ENCODE assay signal across 23 mouse cellular contexts in the genomic region with DNA sequence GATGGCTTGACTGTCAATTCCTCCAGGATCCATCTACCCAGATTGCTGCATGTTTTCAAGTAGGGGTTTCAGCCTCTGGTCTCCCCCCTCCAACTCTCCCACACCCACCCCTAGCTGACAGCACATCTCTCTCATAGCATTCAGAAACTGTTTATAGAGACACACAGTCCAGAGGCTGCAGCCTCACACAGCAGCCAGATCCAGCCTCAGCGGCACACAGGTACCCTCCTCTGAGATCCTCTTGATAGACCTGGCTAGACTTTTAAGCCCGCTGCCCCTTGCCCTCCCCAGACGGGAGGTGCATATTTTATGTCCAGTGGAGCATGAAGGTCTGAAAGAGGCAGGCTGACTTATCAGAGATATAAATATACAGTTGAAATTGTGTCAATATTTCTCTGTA.
A peak's percentile ranks its signal among the peaks of the same experiment; 100 is the strongest.
DNase-seq lines count a peak whose midpoint lies in the region; ATAC-seq lines count a peak whose summit lies in the region.
"Had no signal": no experiment of that assay in that cellular context is flagged by ENCODE, and none has a peak within 500 bp of the region (broad histone marks: within the 10 kb centered on the region; RNA-seq: fewer than 3 reads in every experiment).

No protein-coding gene starts in this region.

- H3K4me3 ChIP-seq in midbrain, embryonic 13.5 days (replicated peaks) = no peak overlapping the region
- no peak overlapping the region for H3K4me3 ChIP-seq in midbrain, embryonic 10.5 days
- no peak overlapping the region for H3K4me3 ChIP-seq in kidney, embryonic 16.5 days (ENCODE audit: low read length)
- no peak overlapping the region for H3K4me3 ChIP-seq in midbrain, embryonic 16.5 days (ENCODE audit: low read depth, low read length)
- H3K4me3 ChIP-seq: forebrain, embryonic 13.5 days; limb, embryonic 10.5 days; liver, embryonic 15.5 days; lung, embryonic 15.5 days; megakaryocyte, embryonic 14.5 days; neural tube, embryonic 12.5 days had no signal

- 26% methylated on average over 3 of the region's 3 CpGs for WGBS in midbrain, embryonic 13.5 days
- 52% methylated on average over 3 of the region's 3 CpGs for WGBS in midbrain, embryonic 10.5 days
- 27% methylated on average over 3 of the region's 3 CpGs for WGBS in kidney, embryonic 16.5 days
- 18% methylated on average over 3 of the region's 3 CpGs for WGBS in midbrain, embryonic 16.5 days

- H3K9ac ChIP-seq in midbrain, embryonic 13.5 days (replicated peaks) = no peak overlapping the region
- no peak overlapping the region for H3K9ac ChIP-seq in kidney, embryonic 16.5 days (replicated peaks; ENCODE audit: low read length)
- H3K9ac ChIP-seq in midbrain, embryonic 16.5 days (ENCODE audit: low read depth, low read length) = 0 out of 2 replicates have a peak overlapping the region, but pooled peaks have one; percentile 23
- H3K9ac ChIP-seq: forebrain, embryonic 13.5 days; liver, embryonic 15.5 days; lung, embryonic 15.5 days; neural tube, embryonic 12.5 days had no signal

- H3K9me3 ChIP-seq in midbrain, embryonic 13.5 days = no peaks in the 10 kb centered on the region
- H3K9me3 ChIP-seq in midbrain, embryonic 10.5 days (replicated peaks) = no peaks in the 10 kb centered on the region
- no peaks in the 10 kb centered on the region for H3K9me3 ChIP-seq in kidney, embryonic 16.5 days (ENCODE audit: low read length)
- H3K9me3 ChIP-seq in midbrain, embryonic 16.5 days (replicated peaks; ENCODE audit: control insufficient read depth, low read length, poor library complexity, severe bottlenecking) = no peaks in the 10 kb centered on the region
- H3K9me3 ChIP-seq: forebrain, embryonic 13.5 days; limb, embryonic 10.5 days; liver, embryonic 15.5 days; lung, embryonic 15.5 days; megakaryocyte, embryonic 14.5 days; neural tube, embryonic 12.5 days had no signal

- H3K4me1 ChIP-seq in midbrain, embryonic 13.5 days (replicated peaks) = peaks cover 58% of the 10 kb centered on the region
- H3K4me1 ChIP-seq in midbrain, embryonic 10.5 days = peaks cover 59% of the 10 kb centered on the region
- H3K4me1 ChIP-seq in kidney, embryonic 16.5 days (ENCODE audit: insufficient read depth, low read length) = peaks cover 12% of the 10 kb centered on the region
- H3K4me1 ChIP-seq in midbrain, embryonic 16.5 days (ENCODE audit: control insufficient read depth, insufficient read depth, low read length) = peaks cover 45% of the 10 kb centered on the region
- H3K4me1 ChIP-seq: liver, embryonic 15.5 days; lung, embryonic 15.5 days; megakaryocyte, embryonic 14.5 days had no signal

- peaks cover 4% of the 10 kb centered on the region; the same call in 1 of the 2 replicates for H3K27me3 ChIP-seq in midbrain, embryonic 13.5 days
- peaks cover 55% of the 10 kb centered on the region for H3K27me3 ChIP-seq in midbrain, embryonic 10.5 days (ENCODE audit: low read depth, poor library complexity, severe bottlenecking)
- H3K27me3 ChIP-seq in kidney, embryonic 16.5 days (ENCODE audit: insufficient read depth, low read length) = no peaks in the 10 kb centered on the region
- no peaks in the 10 kb centered on the region for H3K27me3 ChIP-seq in midbrain, embryonic 16.5 days (ENCODE audit: control insufficient read depth, insufficient read depth, low read depth, low read length)
- H3K27me3 ChIP-seq: forebrain, embryonic 13.5 days; liver, embryonic 15.5 days; lung, embryonic 15.5 days; megakaryocyte, embryonic 14.5 days; neural tube, embryonic 12.5 days had no signal

- H3K36me3 ChIP-seq in midbrain, embryonic 13.5 days = no peaks in the 10 kb centered on the region
- no peaks in the 10 kb centered on the region for H3K36me3 ChIP-seq in midbrain, embryonic 10.5 days
- H3K36me3 ChIP-seq in kidney, embryonic 16.5 days (ENCODE audit: insufficient read depth, low read length) = no peaks in the 10 kb centered on the region
- no peaks in the 10 kb centered on the region for H3K36me3 ChIP-seq in midbrain, embryonic 16.5 days (ENCODE audit: control insufficient read depth, insufficient read depth, low read length)
- H3K36me3 ChIP-seq: limb, embryonic 10.5 days; liver, embryonic 15.5 days; lung, embryonic 15.5 days; neural tube, embryonic 12.5 days had no signal

- DNase-seq in heart, adult 11 months = peak; percentile 83
- DNase-seq in heart, adult 8-10 months (ENCODE audit: low spot score) = no peak
- no peak for DNase-seq in midbrain, embryonic 10.5 days (ENCODE audit: low spot score)
- no peak for DNase-seq in thymus, postnatal 14 days
- no peak for DNase-seq in spleen, adult 12 weeks (ENCODE audit: low spot score)
- DNase-seq: adrenal gland, postnatal 25 days; cerebellum, adult 8-10 months; cerebellum, postnatal 36 days; liver; lung, postnatal 36 days; retina, postnatal 1 day; right cerebral cortex, postnatal 25 days had no signal

- 0 out of 2 replicates have a peak overlapping the region, but pooled peaks have one; percentile 2 for H3K27ac ChIP-seq in midbrain, embryonic 13.5 days
- H3K27ac ChIP-seq in midbrain, embryonic 10.5 days (replicated peaks) = no peak overlapping the region
- H3K27ac ChIP-seq in kidney, embryonic 16.5 days (ENCODE audit: low read length) = no peak overlapping the region
- H3K27ac ChIP-seq in midbrain, embryonic 16.5 days (ENCODE audit: low read length) = no peak overlapping the region
- H3K27ac ChIP-seq: forebrain, embryonic 13.5 days; limb, embryonic 10.5 days; liver, embryonic 15.5 days; lung, embryonic 15.5 days; neural tube, embryonic 12.5 days had no signal

- no peak overlapping the region for H3K4me2 ChIP-seq in midbrain, embryonic 13.5 days (replicated peaks)
- no peak overlapping the region for H3K4me2 ChIP-seq in kidney, embryonic 16.5 days (replicated peaks; ENCODE audit: low read depth, low read length)
- H3K4me2 ChIP-seq in midbrain, embryonic 16.5 days (ENCODE audit: low read length) = no peak overlapping the region
- H3K4me2 ChIP-seq: forebrain, embryonic 13.5 days; heart, embryonic 11.5 days; liver, embryonic 15.5 days; lung, embryonic 15.5 days; neural tube, embryonic 12.5 days had no signal

- no peak for ATAC-seq in midbrain, embryonic 13.5 days
- peak; percentile 59 for ATAC-seq in kidney, embryonic 16.5 days (ENCODE audit: low FRiP score, low TSS enrichment)
- ATAC-seq in midbrain, embryonic 16.5 days = no peak
- ATAC-seq: CD4-positive, CD25-positive, alpha-beta regulatory T cell, adult 4 months; forebrain, embryonic 13.5 days had no signal
